Mouse (Mus musculus) cerebellum, adult 2 months (tissue): ENCODE data around the gene a.

Experiments
- CTCF ChIP-seq: fragments of 200-500 bp; IDR thresholded peaks from 2 replicates; pipeline ENCODE4 v1.5.1; 2011; ENCODE audit warnings: low read depth, mild to moderate bottlenecking, control low read depth, low read length, moderate library complexity, borderline replicate concordance; ENCODE audit not compliant: insufficient read depth
- POLR2A ChIP-seq: fragments of 200-500 bp; IDR thresholded peaks from 2 replicates; pipeline ENCODE4 v1.6.1; 2011; ENCODE audit warnings: low read length, control low read depth, borderline replicate concordance; ENCODE audit not compliant: insufficient read depth

GRCm38 (mm10) chr2:155082121-155082803 lies 291.1 kb downstream of the a start:
- TF ChIP-seq CTCF (peak; percentile 83), POLR2A (no peak)
